Mouse (Mus musculus) MEL (cell line): ENCODE data around the gene Nme2. TPM values are rescaled to one million over a fixed set of nuclear protein-coding genes. Genes with fewer than 3 reads are reported as not detected.

Source experiments
- DNase-seq: peaks from one replicate; pipeline ENCODE4 v3.0.0; 2011; ENCODE audit warnings: low read depth, low spot score
- H3K27ac ChIP-seq: 2 replicates; pipeline ENCODE4 v1.5.1; 2012; ENCODE audit warnings: low read depth, mild to moderate bottlenecking, control low read depth, low read length, moderate library complexity; ENCODE audit not compliant: control insufficient read depth
- H3K27me3 ChIP-seq, 2 experiments: fragments of 150-350 bp in 1 of 2; sonication (generic) in 1 of 2; 2 replicates each; pipeline ENCODE4 v1.6.1; 2012; ENCODE audit warnings: low read length in 2 of 2, mild to moderate bottlenecking in 2 of 2, improper control_type of control experiment in 1 of 2, moderate library complexity in 1 of 2; ENCODE audit not compliant: insufficient read depth in 2 of 2, control insufficient read depth in 1 of 2
- H3K36me3 ChIP-seq, 2 experiments: 2 replicates each; pipeline ENCODE4 v1.6.1; 2012 to 2014; ENCODE audit warnings: low read length in 2 of 2, improper control_type of control experiment in 1 of 2, inconsistent platforms in 1 of 2, mild to moderate bottlenecking in 1 of 2; ENCODE audit not compliant: insufficient read depth in 2 of 2, control insufficient read depth in 1 of 2
- H3K4me1 ChIP-seq, 2 experiments: fragments of 150-350 bp in 1 of 2; sonication (generic) in 1 of 2; 2 replicates each; pipeline ENCODE4 v1.6.1; 2012; ENCODE audit warnings: low read length in 2 of 2, improper control_type of control experiment in 1 of 2, mild to moderate bottlenecking in 1 of 2; ENCODE audit not compliant: insufficient read depth in 2 of 2, control insufficient read depth in 1 of 2
- H3K4me3 ChIP-seq, 2 experiments: fragments of 150-350 bp in 1 of 2; sonication (generic) in 1 of 2; 2 replicates each; pipeline ENCODE4 v1.5.1; 2012; ENCODE audit warnings: low read depth in 2 of 2, low read length in 2 of 2, mild to moderate bottlenecking in 2 of 2, moderate library complexity in 2 of 2, control low read depth in 1 of 2, improper control_type of control experiment in 1 of 2; ENCODE audit not compliant: control insufficient read depth in 1 of 2, insufficient read depth in 1 of 2
- H3K79me2 ChIP-seq: 2 replicates; pipeline ENCODE4 v1.6.1; 2012; ENCODE audit warnings: mild to moderate bottlenecking, low read length, moderate library complexity; ENCODE audit not compliant: control insufficient read depth, poor library complexity, insufficient read depth
- H3K9ac ChIP-seq: 2 replicates; pipeline ENCODE4 v1.6.1; 2012; ENCODE audit warnings: low read depth, mild to moderate bottlenecking, control low read depth, low read length, moderate library complexity; ENCODE audit not compliant: control insufficient read depth, poor library complexity, severe bottlenecking
- H3K9me3 ChIP-seq: fragments of 150-350 bp; sonication (generic); replicated peaks from 2 replicates; pipeline ENCODE4 v1.6.1; 2012; ENCODE audit warnings: mild to moderate bottlenecking, low read length, improper control_type of control experiment, moderate library complexity; ENCODE audit not compliant: insufficient read depth
- BHLHE40 ChIP-seq: IDR thresholded peaks from 2 replicates; pipeline ENCODE4 v1.6.1; 2012; ENCODE audit warnings: low read depth, mild to moderate bottlenecking, inconsistent platforms, low read length, improper control_type of control experiment, borderline replicate concordance
- CHD1 ChIP-seq: IDR thresholded peaks from 2 replicates; pipeline ENCODE4 v1.6.1; 2012; ENCODE audit warnings: low read depth, mild to moderate bottlenecking, inconsistent platforms, low read length, improper control_type of control experiment
- CTCF ChIP-seq, 3 experiments: IDR thresholded peaks in 2 of 3; conservative IDR thresholded peaks in 1 of 3; 2 replicates each; pipeline ENCODE4 v1.5.1; 2011 to 2012; ENCODE audit warnings: low read length in 3 of 3, low read depth in 2 of 3, mild to moderate bottlenecking in 2 of 3, improper control_type of control experiment in 1 of 3, inconsistent platforms in 1 of 3, mixed read lengths in 1 of 3, moderate library complexity in 1 of 3; ENCODE audit not compliant: control insufficient read depth in 1 of 3, insufficient read depth in 1 of 3, poor library complexity in 1 of 3, severe bottlenecking in 1 of 3
- E2F4 ChIP-seq: IDR thresholded peaks from 2 replicates; pipeline ENCODE4 v1.6.1; 2011; ENCODE audit warnings: low read depth, low read length, improper control_type of control experiment, borderline replicate concordance
- ELF1 ChIP-seq: IDR thresholded peaks from 2 replicates; pipeline ENCODE4 v1.6.1; 2014; ENCODE audit warnings: low read depth, mild to moderate bottlenecking, inconsistent platforms, low read length, improper control_type of control experiment, moderate library complexity
- ETS1 ChIP-seq: IDR thresholded peaks from 2 replicates; pipeline ENCODE4 v1.6.1; 2012; ENCODE audit warnings: low read depth, mild to moderate bottlenecking, inconsistent platforms, low read length, improper control_type of control experiment, moderate library complexity
- GABPA ChIP-seq: IDR thresholded peaks from 2 replicates; pipeline ENCODE4 v1.6.1; 2012; ENCODE audit warnings: low read depth, mild to moderate bottlenecking, inconsistent platforms, low read length, improper control_type of control experiment, moderate library complexity
- GATA1 ChIP-seq: IDR thresholded peaks from 2 replicates; pipeline ENCODE4 v1.6.1; 2011; ENCODE audit warnings: low read depth, low read length, improper control_type of control experiment
- HCFC1 ChIP-seq: IDR thresholded peaks from 2 replicates; pipeline ENCODE4 v1.6.1; 2012; ENCODE audit warnings: low read depth, mild to moderate bottlenecking, inconsistent platforms, low read length, improper control_type of control experiment, moderate library complexity
- JUND ChIP-seq: IDR thresholded peaks from 2 replicates; pipeline ENCODE4 v1.6.1; 2011; ENCODE audit warnings: low read depth, mild to moderate bottlenecking, improper control_type of control experiment, low read length
- KAT2A ChIP-seq: conservative IDR thresholded peaks from 2 replicates; pipeline ENCODE4 v1.6.1; 2012; ENCODE audit warnings: low read depth, low read length, improper control_type of control experiment, inconsistent platforms
- MAFK ChIP-seq: IDR thresholded peaks from 2 replicates; pipeline ENCODE4 v1.6.1; 2011; ENCODE audit warnings: low read depth, mild to moderate bottlenecking, low read length, improper control_type of control experiment, borderline replicate concordance
- MAX ChIP-seq: IDR thresholded peaks from 2 replicates; pipeline ENCODE4 v1.6.1; 2011; ENCODE audit warnings: low read length, improper control_type of control experiment
- MAZ ChIP-seq: IDR thresholded peaks from 2 replicates; pipeline ENCODE4 v1.6.1; 2012; ENCODE audit warnings: low read depth, mild to moderate bottlenecking, inconsistent platforms, low read length, improper control_type of control experiment
- MEF2A ChIP-seq: IDR thresholded peaks from 2 replicates; pipeline ENCODE4 v1.6.1; 2014; ENCODE audit warnings: low read depth, mild to moderate bottlenecking, inconsistent platforms, low read length, improper control_type of control experiment; ENCODE audit not compliant: poor library complexity, insufficient replicate concordance, severe bottlenecking; ENCODE audit errors: extremely low read depth
- MXI1 ChIP-seq: IDR thresholded peaks from 2 replicates; pipeline ENCODE4 v1.6.1; 2011; ENCODE audit warnings: mild to moderate bottlenecking, low read depth, low read length, improper control_type of control experiment
- MYB ChIP-seq: IDR thresholded peaks from 2 replicates; pipeline ENCODE4 v1.6.1; 2011; ENCODE audit warnings: mild to moderate bottlenecking, low read depth, low read length, improper control_type of control experiment
- NELFE ChIP-seq: IDR thresholded peaks from 2 replicates; pipeline ENCODE4 v1.6.1; 2011; ENCODE audit warnings: low read depth, low read length, improper control_type of control experiment
- NRF1 ChIP-seq: IDR thresholded peaks from 2 replicates; pipeline ENCODE4 v1.6.1; 2014; ENCODE audit warnings: low read depth, mild to moderate bottlenecking, inconsistent platforms, low read length, improper control_type of control experiment, moderate library complexity; ENCODE audit not compliant: poor library complexity, insufficient read depth, severe bottlenecking
- POLR2AphosphoS5 ChIP-seq: IDR thresholded peaks from 2 replicates; pipeline ENCODE4 v1.6.1; 2012; ENCODE audit warnings: low read depth, borderline replicate concordance, mild to moderate bottlenecking, inconsistent platforms, low read length, moderate library complexity, mixed read lengths
- RCOR1 ChIP-seq: IDR thresholded peaks from 2 replicates; pipeline ENCODE4 v1.6.1; 2012; ENCODE audit warnings: low read depth, mild to moderate bottlenecking, inconsistent platforms, low read length, improper control_type of control experiment
- SIN3A ChIP-seq: IDR thresholded peaks from 2 replicates; pipeline ENCODE4 v1.6.1; 2012; ENCODE audit warnings: low read length, improper control_type of control experiment, inconsistent platforms
- SMC3 ChIP-seq: IDR thresholded peaks from 2 replicates; pipeline ENCODE4 v1.6.1; 2011; ENCODE audit warnings: low read depth, low read length, improper control_type of control experiment
- TBP ChIP-seq: IDR thresholded peaks from 2 replicates; pipeline ENCODE4 v1.8.0; 2011; ENCODE audit warnings: low read depth, low read length, improper control_type of control experiment
- TCF12 ChIP-seq: IDR thresholded peaks from 2 replicates; pipeline ENCODE4 v1.6.1; 2014; ENCODE audit warnings: low read depth, mild to moderate bottlenecking, inconsistent platforms, low read length, improper control_type of control experiment, moderate library complexity
- USF1 ChIP-seq: IDR thresholded peaks from 2 replicates; pipeline ENCODE4 v1.6.1; 2014; ENCODE audit warnings: low read depth, mild to moderate bottlenecking, inconsistent platforms, low read length, improper control_type of control experiment, moderate library complexity
- USF2 ChIP-seq, 2 experiments: IDR thresholded peaks; 2 replicates each; pipeline ENCODE4 v1.6.1; 2011 to 2012; ENCODE audit warnings: improper control_type of control experiment in 2 of 2, low read length in 2 of 2, borderline replicate concordance in 1 of 2, inconsistent platforms in 1 of 2, low read depth in 1 of 2, mild to moderate bottlenecking in 1 of 2; ENCODE audit not compliant: insufficient read depth in 1 of 2
- ZC3H11A ChIP-seq: IDR thresholded peaks from 2 replicates; pipeline ENCODE4 v1.6.1; 2012; ENCODE audit warnings: low read depth, mild to moderate bottlenecking, inconsistent platforms, low read length, improper control_type of control experiment
- ZMIZ1 ChIP-seq: IDR thresholded peaks from 2 replicates; pipeline ENCODE4 v1.6.1; 2012; ENCODE audit warnings: low read depth, mild to moderate bottlenecking, inconsistent platforms, low read length, improper control_type of control experiment, moderate library complexity
- ZNF384 ChIP-seq: IDR thresholded peaks from 2 replicates; pipeline ENCODE4 v1.6.1; 2012; ENCODE audit warnings: low read depth, mild to moderate bottlenecking, inconsistent platforms, low read length, improper control_type of control experiment
- polyA plus RNA-seq, 2 experiments: library from polyadenylated mRNA; stranded (reverse) in 1 of 2; unstranded in 1 of 2; fragments of >175 nt in 1 of 2; fragments of >200 nt in 1 of 2; gene quantifications; 2 replicates each; pipeline versions ENCODE4 v1.2.1 to v1.2.4; 2012; ENCODE audit warnings: low replicate concordance in 2 of 2, low read depth in 1 of 2; ENCODE audit not compliant: insufficient read length in 2 of 2, insufficient read depth in 1 of 2, missing spikeins in 1 of 2
- total RNA-seq: library from RNA; depleted of rRNA; stranded (reverse); fragments of 300-350 nt; gene quantifications from 2 replicates; pipeline ENCODE4 v1.2.3, GENCODE M21; 2012

Nme2 gene
- total and polyA plus RNA-seq, 3 experiments: 126 to 530 TPM; not detected in 1

- no peak overlapping the region for H3K9ac ChIP-seq
- no peaks in the 10 kb centered on the region for H3K9me3 ChIP-seq
- peaks cover 0 to 11% of the 10 kb centered on the region in 2 experiments; a peak in 2 of 4 replicates for H3K36me3 ChIP-seq
- H3K4me1 ChIP-seq: peaks cover 5 to 10% of the 10 kb centered on the region in 2 experiments
- TF ChIP-seq BHLHE40: no peak
- no peak for TF ChIP-seq CHD1
- no peak for TF ChIP-seq TCF12
- no peak for TF ChIP-seq ZMIZ1
- no peak for TF ChIP-seq USF2 (IDR thresholded peaks at IDR 0.05; ENCODE audit: borderline replicate concordance in 1 of 2, insufficient read depth in 1 of 2, low read depth in 1 of 2, low read length in 2 of 2)
- TF ChIP-seq ZC3H11A: no peak
- no peak for TF ChIP-seq ELF1
- TF ChIP-seq MAZ: no peak
- TF ChIP-seq GABPA: no peak
- no peaks in the 10 kb centered on the region for H3K27me3 ChIP-seq
- no peak overlapping the region for H3K27ac ChIP-seq
- no peak for DNase-seq
- H3K79me2 ChIP-seq: peaks cover 56% of the 10 kb centered on the region
- H3K4me3 ChIP-seq: no peak overlapping the region
Observed at GRCm38 (mm10) chr11:93999276-93999675, 43.2 kb upstream of the Nme2 start.

- Histone ChIP-seq H3K27ac (no peak overlapping the region), H3K79me2 (peaks cover 45% of the 10 kb centered on the region), H3K4me1 (peaks cover 6 to 15% of the 10 kb centered on the region in 2 experiments), H3K36me3 (peaks cover 0 to 12% of the 10 kb centered on the region in 2 experiments; a peak in 2 of 4 replicates), H3K4me3 (peak overlapping the region; percentile 85 to 99), H3K9ac (peak overlapping the region; percentile 97), H3K9me3 (no peaks in the 10 kb centered on the region), H3K27me3 (no peaks in the 10 kb centered on the region)
- peak; percentile 78 for DNase-seq
- TF ChIP-seq GATA1 (no peak), ETS1 (no peak), GABPA (no peak), CHD1 (no peak), MAX (no peak; the same call in none of the 2 replicates), MYB (no peak), MAFK (no peak), NRF1 (no peak), SIN3A (peak; percentile 99), MEF2A (no peak), POLR2AphosphoS5 (no peak), MXI1 (peak; percentile 96), BHLHE40 (no peak), ZMIZ1 (no peak), HCFC1 (peak; percentile 11; the same call in 1 of the 2 replicates), KAT2A (no peak), NELFE (no peak), ZNF384 (no peak), CTCF (IDR thresholded peaks at IDR 0.05 in 2 of 3, conservative IDR thresholded peaks at IDR 0.05 in 1 of 3; ENCODE audit: control insufficient read depth in 1 of 3, insufficient read depth in 1 of 3, low read depth in 2 of 3, low read length in 3 of 3, poor library complexity in 1 of 3, severe bottlenecking in 1 of 3) (no peak), MAZ (no peak; the same call in 1 of the 2 replicates), TBP (0 out of 2 replicates have a peak, but pooled peaks have one; percentile 16), JUND (no peak), SMC3 (0 out of 2 replicates have a peak, but pooled peaks have one; percentile 7), E2F4 (no peak), USF1 (no peak), RCOR1 (no peak)
Observed at GRCm38 (mm10) chr11:93997141-93997775, 41.2 kb upstream of the Nme2 start.
